Mouse (Mus musculus) embryonic facial prominence, embryonic 15.5 days (tissue): ENCODE results near the gene B230307C23Rik. TPM values are rescaled to one million over a fixed set of nuclear protein-coding genes. Genes with fewer than 3 reads are reported as not detected.
A peak's percentile ranks its signal among the peaks of the same experiment; 100 is the strongest.

ENCODE experiments used
- ATAC-seq: fragments of 200-750 bp; cut with Nextera tagmentation; 2 replicates; pipeline ENCODE4 v1.8.0; 2017; ENCODE audit warnings: low read depth, moderate TSS enrichment; ENCODE audit not compliant: insufficient number of reproducible peaks, low FRiP score, low TSS enrichment
- H3K27ac ChIP-seq: fragments of 300-500 bp; sonication (generic); replicated peaks from 2 replicates; pipeline ENCODE4 v1.5.1; 2015; ENCODE audit warnings: mild to moderate bottlenecking, inconsistent platforms
- H3K27me3 ChIP-seq: fragments of 300-500 bp; sonication (generic); 2 replicates; pipeline ENCODE4 v1.6.1; 2015; ENCODE audit warnings: inconsistent platforms
- H3K36me3 ChIP-seq: fragments of 300-500 bp; sonication (generic); 2 replicates; pipeline ENCODE4 v1.6.1; 2015; ENCODE audit warnings: mild to moderate bottlenecking, inconsistent platforms
- H3K4me1 ChIP-seq: fragments of 300-500 bp; sonication (generic); 2 replicates; pipeline ENCODE4 v1.6.1; 2015; ENCODE audit warnings: inconsistent platforms
- H3K4me2 ChIP-seq: fragments of 300-500 bp; sonication (generic); replicated peaks from 2 replicates; pipeline ENCODE4 v1.6.1; 2015; ENCODE audit warnings: mild to moderate bottlenecking, inconsistent platforms
- H3K4me3 ChIP-seq: fragments of 300-500 bp; sonication (generic); replicated peaks from 2 replicates; pipeline ENCODE4 v1.5.1; 2015; ENCODE audit warnings: mild to moderate bottlenecking, inconsistent platforms
- H3K9ac ChIP-seq: fragments of 300-500 bp; sonication (generic); 2 replicates; pipeline ENCODE4 v1.6.1; 2015; ENCODE audit warnings: inconsistent platforms
- H3K9me3 ChIP-seq: fragments of 300-500 bp; sonication (generic); replicated peaks from 2 replicates; pipeline ENCODE4 v1.6.1; 2016; ENCODE audit warnings: inconsistent platforms
- WGBS: fragments of 180-500 bp; shearing (Covaris S2); methylation state at CpG from one replicate; pipeline ENCODE4 v1.1.7; 2015; 5-methylcytosine and 5-hydroxymethylcytosine counted together
- polyA plus RNA-seq: library from polyadenylated mRNA; unstranded; fragments of >200 nt; fragmentation: Nextera tagmentation; extraction: Ambion mirVana; gene quantifications from 2 replicates; pipeline ENCODE4 v1.2.1, GENCODE M21; 2015

B230307C23Rik gene
- polyA plus RNA-seq, result 24.2 and 24.7 TPM in 2 replicates

- 3% methylated on average over 22 of the region's 22 CpGs for WGBS
- Histone ChIP-seq H3K27ac (peak within 1 kb of the TSS; percentile 81), H3K4me1 (peaks cover 11% of the 10 kb centered on the region), H3K4me3 (peak within 1 kb of the TSS; percentile 51), H3K4me2 (peak within 1 kb of the TSS; percentile 56), H3K9ac (peak within 1 kb of the TSS; percentile 16), H3K36me3 (peaks cover 14% of the 10 kb centered on the region; the same call in 1 of the 2 replicates), H3K27me3 (no peaks in the 10 kb centered on the region), H3K9me3 (0 out of 2 replicates have a peak, but pooled peaks cover 3% of the 10 kb centered on the region)
- ATAC-seq, result peak; percentile 97
These were observed at the start of gene B230307C23Rik for GRCm38 (mm10) chr16:97996616-97997382. B230307C23Rik (plus strand) TSS chr16:97997315.

GRCm38 (mm10) chr16:97948836-97949235 is 48.3 kb upstream of the B230307C23Rik start:
- Histone ChIP-seq H3K27ac (no peak overlapping the region), H3K9ac (no peak overlapping the region), H3K4me1 (no peaks in the 10 kb centered on the region), H3K9me3 (no peaks in the 10 kb centered on the region), H3K36me3 (peaks cover 58% of the 10 kb centered on the region), H3K4me3 (no peak overlapping the region), H3K4me2 (no peak overlapping the region), H3K27me3 (no peaks in the 10 kb centered on the region)
- no peak for ATAC-seq
- WGBS, result 78% methylated on average over 4 of the region's 4 CpGs

GRCm38 (mm10) chr16:97950061-97950460 is 47.1 kb upstream of the B230307C23Rik start:
- ATAC-seq, result no peak
- Histone ChIP-seq H3K9me3 (no peaks in the 10 kb centered on the region), H3K27ac (no peak overlapping the region), H3K4me2 (no peak overlapping the region), H3K27me3 (no peaks in the 10 kb centered on the region), H3K36me3 (peaks cover 53% of the 10 kb centered on the region), H3K4me1 (no peaks in the 10 kb centered on the region), H3K9ac (no peak overlapping the region), H3K4me3 (no peak overlapping the region)
- 96% methylated on average over 8 of the region's 8 CpGs for WGBS

GRCm38 (mm10) chr16:97952371-97952770 is 44.7 kb upstream of the B230307C23Rik start:
- Histone ChIP-seq H3K9ac (no peak overlapping the region), H3K9me3 (no peaks in the 10 kb centered on the region), H3K27me3 (no peaks in the 10 kb centered on the region), H3K27ac (no peak overlapping the region), H3K4me3 (no peak overlapping the region), H3K4me1 (no peaks in the 10 kb centered on the region), H3K36me3 (peaks cover 62% of the 10 kb centered on the region), H3K4me2 (no peak overlapping the region)
- WGBS, result 80% methylated on average over 4 of the region's 4 CpGs
- no peak for ATAC-seq

GRCm38 (mm10) chr16:97952801-97953200 is 44.3 kb upstream of the B230307C23Rik start:
- no peaks in the 10 kb centered on the region for H3K9me3 ChIP-seq
- no peak overlapping the region for H3K27ac ChIP-seq
- ATAC-seq, result no peak
- H3K4me1 ChIP-seq, result 0 out of 2 replicates have a peak, but pooled peaks cover 3% of the 10 kb centered on the region
- peaks cover 62% of the 10 kb centered on the region for H3K36me3 ChIP-seq
- no peaks in the 10 kb centered on the region for H3K27me3 ChIP-seq
- 81% methylated on average over 9 of the region's 9 CpGs for WGBS
- no peak overlapping the region for H3K4me3 ChIP-seq
- no peak overlapping the region for H3K9ac ChIP-seq
- H3K4me2 ChIP-seq, result no peak overlapping the region

GRCm38 (mm10) chr16:97953300-97953699 is 43.8 kb upstream of the B230307C23Rik start:
- no peak overlapping the region for H3K4me3 ChIP-seq
- no peak overlapping the region for H3K9ac ChIP-seq
- H3K4me2 ChIP-seq, result no peak overlapping the region
- ATAC-seq, result no peak
- no peaks in the 10 kb centered on the region for H3K9me3 ChIP-seq
- H3K27ac ChIP-seq, result no peak overlapping the region
- 86% methylated on average over 2 of the region's 2 CpGs for WGBS
- no peaks in the 10 kb centered on the region for H3K27me3 ChIP-seq
- 0 out of 2 replicates have a peak, but pooled peaks cover 4% of the 10 kb centered on the region for H3K4me1 ChIP-seq
- H3K36me3 ChIP-seq, result peaks cover 62% of the 10 kb centered on the region

GRCm38 (mm10) chr16:97956011-97956410 is 41.1 kb upstream of the B230307C23Rik start:
- Histone ChIP-seq H3K4me2 (no peak overlapping the region), H3K4me3 (no peak overlapping the region), H3K9ac (no peak overlapping the region), H3K9me3 (no peaks in the 10 kb centered on the region), H3K4me1 (peaks cover 9% of the 10 kb centered on the region; the same call in 1 of the 2 replicates), H3K27ac (no peak overlapping the region), H3K36me3 (peaks cover 42% of the 10 kb centered on the region), H3K27me3 (no peaks in the 10 kb centered on the region)
- ATAC-seq, result no peak
- 81% methylated on average over 2 of the region's 2 CpGs for WGBS

- no peak for ATAC-seq
- H3K9ac ChIP-seq, result no peak overlapping the region
- H3K4me3 ChIP-seq, result no peak overlapping the region
- H3K36me3 ChIP-seq, result peaks cover 26% of the 10 kb centered on the region
- H3K27me3 ChIP-seq, result no peaks in the 10 kb centered on the region
- peaks cover 15% of the 10 kb centered on the region; the same call in 1 of the 2 replicates for H3K4me1 ChIP-seq
- no peaks in the 10 kb centered on the region for H3K9me3 ChIP-seq
- H3K27ac ChIP-seq, result no peak overlapping the region
- no peak overlapping the region for H3K4me2 ChIP-seq
These were observed 39.5 kb upstream of the B230307C23Rik start for GRCm38 (mm10) chr16:97957626-97958025.

GRCm38 (mm10) chr16:97958401-97958973 is 38.6 kb upstream of the B230307C23Rik start:
- H3K27ac ChIP-seq, result no peak overlapping the region
- no peak overlapping the region for H3K4me3 ChIP-seq
- no peak for ATAC-seq
- H3K27me3 ChIP-seq, result no peaks in the 10 kb centered on the region
- H3K36me3 ChIP-seq, result peaks cover 19% of the 10 kb centered on the region
- no peaks in the 10 kb centered on the region for H3K9me3 ChIP-seq
- no peak overlapping the region for H3K4me2 ChIP-seq
- no peak overlapping the region for H3K9ac ChIP-seq
- H3K4me1 ChIP-seq, result peaks cover 20% of the 10 kb centered on the region

GRCm38 (mm10) chr16:97960348-97960747 is 36.8 kb upstream of the B230307C23Rik start:
- no peak overlapping the region for H3K4me3 ChIP-seq
- H3K27me3 ChIP-seq, result no peaks in the 10 kb centered on the region
- H3K36me3 ChIP-seq, result peaks cover 13% of the 10 kb centered on the region
- no peak overlapping the region for H3K4me2 ChIP-seq
- WGBS, result 96% methylated on average over 3 of the region's 3 CpGs
- no peak overlapping the region for H3K27ac ChIP-seq
- peaks cover 20% of the 10 kb centered on the region for H3K4me1 ChIP-seq
- H3K9ac ChIP-seq, result no peak overlapping the region; the same call in 1 of the 2 replicates
- ATAC-seq, result no peak
- H3K9me3 ChIP-seq, result no peaks in the 10 kb centered on the region

- ATAC-seq, result peak; percentile 31
- 7% methylated on average over 36 of the region's 36 CpGs for WGBS
These were observed 35.5 kb upstream of the B230307C23Rik start for GRCm38 (mm10) chr16:97961381-97962150.

More at GRCm38 (mm10) chr16:97961381-97962150, 35.5 kb upstream of the B230307C23Rik start:
- Histone ChIP-seq H3K4me3 (peak overlapping the region; percentile 89), H3K27ac (peak overlapping the region; percentile 99), H3K36me3 (0 out of 2 replicates have a peak, but pooled peaks cover 2% of the 10 kb centered on the region), H3K9ac (peak overlapping the region; percentile 90), H3K4me2 (peak overlapping the region; percentile 80), H3K4me1 (peaks cover 20% of the 10 kb centered on the region), H3K27me3 (no peaks in the 10 kb centered on the region), H3K9me3 (no peaks in the 10 kb centered on the region)
